Mouse (Mus musculus): ENCODE results near the gene Uty.

DNA sequence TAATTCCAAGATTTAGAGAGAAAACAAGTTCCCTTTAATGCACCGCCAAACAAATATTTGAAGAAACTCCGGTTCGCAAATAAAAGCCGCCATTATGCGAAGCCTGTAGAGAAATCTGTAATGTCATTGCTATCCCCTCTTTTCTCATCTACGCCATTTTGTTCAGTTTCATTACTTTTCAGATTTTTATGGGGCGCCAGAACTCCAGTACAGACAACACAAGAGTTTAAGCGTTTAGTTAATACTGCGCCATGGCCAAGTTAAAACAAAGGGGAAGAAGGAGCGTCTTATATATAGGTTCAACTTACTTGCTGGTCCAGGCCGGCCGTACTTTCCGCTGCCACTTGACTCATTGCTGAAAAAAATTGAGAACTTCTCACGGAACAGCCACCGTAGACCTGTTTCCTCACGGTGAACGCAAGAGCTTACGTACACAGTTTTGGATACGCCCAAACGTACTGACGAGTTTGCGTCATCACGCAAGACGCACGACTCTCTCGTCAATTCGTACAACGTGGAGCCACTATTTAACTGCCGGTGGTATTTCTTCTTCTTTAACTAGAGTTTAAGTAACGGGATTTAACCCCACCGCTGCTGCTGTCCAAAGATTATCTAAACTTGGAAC is 40.7 kb upstream of the Uty start, which contains the start of gene Ddx3y:
- TF ChIP-seq CTCF (IDR thresholded peaks at IDR 0.05; ENCODE audit: borderline replicate concordance, control insufficient read depth, extremely low read depth, insufficient read depth, low read length, poor library complexity) (no peak), POLR2A (IDR thresholded peaks at IDR 0.05; ENCODE audit: control insufficient read depth, extremely low read depth, insufficient read depth, low read length, poor library complexity) (no peak)

Data from thymus, adult 2 months (tissue).